Mouse (Mus musculus) frontal cortex, adult (tissue): ENCODE measurements around the gene Slc12a8.

Experiments used
- ATAC-seq: cut with Nextera tagmentation; 2 replicates; pipeline ENCODE4 v1.9.2; 2017; ENCODE audit warnings: mild to moderate bottlenecking, moderate library complexity, mixed read lengths; ENCODE audit not compliant: low TSS enrichment

The Slc12a8 gene

DNA sequence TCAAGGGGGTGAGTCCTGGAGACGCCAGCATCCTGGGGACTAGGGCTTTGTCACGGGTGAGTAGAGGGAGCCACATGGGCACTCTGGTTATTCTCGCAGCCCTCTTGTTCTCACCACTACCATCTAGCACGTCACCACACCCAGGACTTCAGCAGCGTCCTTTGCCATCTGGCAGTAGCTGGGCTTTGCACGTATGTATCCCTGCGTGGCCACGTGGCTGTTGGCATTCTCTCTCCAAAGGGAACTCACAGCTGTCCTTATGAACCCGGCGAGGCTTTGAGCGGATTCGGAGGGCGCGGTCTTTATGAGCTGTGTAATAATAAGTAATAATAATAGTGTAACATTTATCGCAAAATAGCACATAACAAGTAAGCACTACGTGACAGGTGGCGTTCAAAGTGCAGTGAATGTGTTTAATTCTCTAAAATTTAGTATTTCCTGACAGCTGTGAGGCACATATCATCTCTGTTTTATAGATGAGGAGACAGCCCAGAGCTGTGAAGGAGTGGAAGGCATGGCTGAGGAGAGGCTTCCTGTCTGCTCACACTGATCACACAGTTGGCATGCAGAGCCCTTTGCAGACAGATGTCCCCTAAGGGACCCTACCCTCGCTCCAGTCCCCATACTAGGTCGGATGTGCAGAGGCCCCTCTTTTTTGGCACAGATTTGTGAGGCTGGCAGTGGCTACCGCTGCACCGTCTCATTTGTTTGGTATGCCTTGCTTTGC is 20.5 kb downstream of the Slc12a8 start:
- ATAC-seq = no peak

DNA sequence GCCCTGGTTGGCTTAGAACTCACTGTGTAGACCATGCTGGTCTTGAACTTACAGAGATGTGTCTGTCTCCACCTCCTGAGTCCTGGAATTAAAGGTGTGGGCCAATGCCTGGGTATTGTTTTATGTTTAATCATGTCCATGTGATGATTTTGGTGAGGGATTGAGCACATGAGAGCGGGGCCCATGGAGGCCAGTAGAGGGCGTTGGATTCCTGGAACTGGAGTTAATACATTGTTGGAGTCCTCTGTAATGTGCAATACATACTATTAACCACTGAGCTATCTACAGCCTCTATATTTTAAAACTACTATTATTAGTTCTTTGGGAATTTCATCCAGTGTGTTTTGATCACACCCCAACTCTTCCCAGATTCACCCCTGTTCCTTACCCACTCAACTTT is 27.2 kb downstream of the Slc12a8 start:
- no peak for ATAC-seq

DNA sequence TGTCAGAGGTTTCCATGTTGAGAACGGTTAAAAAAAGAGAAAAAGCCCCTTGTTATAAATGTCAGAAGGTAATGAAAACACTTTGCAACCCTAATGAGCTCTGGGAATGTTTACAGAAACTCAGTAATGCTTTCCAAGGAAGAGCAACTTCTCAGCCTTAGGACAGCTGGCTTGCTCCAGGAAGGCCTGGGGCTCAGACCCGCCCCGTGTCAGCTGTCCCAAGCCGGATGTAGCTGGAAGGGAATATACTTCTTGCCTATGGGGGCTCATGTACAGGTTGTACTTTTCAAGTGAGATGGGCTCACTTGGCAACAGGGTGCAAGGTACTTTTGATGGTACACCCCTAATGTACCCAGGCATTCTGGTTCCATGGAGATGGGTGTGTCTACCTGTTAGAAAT is 28.4 kb downstream of the Slc12a8 start:
- no peak for ATAC-seq

DNA sequence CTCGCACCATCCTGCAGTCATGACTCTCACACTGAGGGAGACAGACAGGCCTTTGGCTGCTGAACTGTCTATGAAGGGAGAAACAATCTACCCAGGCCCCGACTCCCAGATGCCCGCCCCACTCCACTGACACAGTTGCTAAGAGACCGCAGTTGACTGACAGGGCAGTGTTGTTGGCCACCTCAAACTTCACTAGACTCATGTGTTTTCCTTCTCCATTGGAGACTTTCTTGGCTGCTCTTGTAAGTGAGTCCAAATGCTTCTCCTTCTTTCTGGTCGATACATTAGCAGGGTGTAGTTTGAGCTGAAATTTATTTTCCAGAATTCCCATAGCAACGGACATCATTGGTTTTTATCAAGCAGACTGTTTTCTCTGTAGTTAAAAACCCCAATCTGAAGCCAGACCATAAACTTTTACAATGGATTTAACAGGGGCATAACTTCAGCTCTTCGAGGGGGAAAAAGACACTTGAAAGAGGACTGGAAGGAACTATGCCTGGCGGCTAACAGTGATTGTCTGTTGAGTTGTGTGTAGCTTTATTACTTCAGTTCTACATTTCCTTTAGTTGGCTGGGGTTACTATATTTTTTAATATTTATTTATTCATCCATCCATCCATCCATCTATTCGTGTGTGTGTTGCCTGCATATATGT is 36.7 kb downstream of the Slc12a8 start:
- ATAC-seq = no peak

DNA sequence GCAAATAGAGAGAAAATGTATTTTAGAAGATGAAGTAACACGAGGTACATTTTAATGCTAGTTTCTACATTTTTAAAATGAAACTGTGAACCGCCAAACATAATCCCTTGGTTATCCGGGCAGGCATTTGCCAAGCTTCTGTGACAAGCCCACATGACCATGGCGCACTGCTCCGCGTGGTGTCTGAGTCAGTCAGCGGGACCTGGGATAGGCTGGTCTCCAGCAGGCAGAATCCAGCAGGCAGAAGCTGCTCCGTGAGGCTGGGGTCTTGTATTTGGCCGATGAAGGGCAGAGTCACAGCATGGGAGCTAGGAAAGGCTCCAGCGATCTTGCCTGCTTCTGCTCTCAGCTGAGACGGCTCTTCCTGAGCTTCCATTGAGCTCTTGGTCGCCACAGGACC is 41.0 kb downstream of the Slc12a8 start:
- ATAC-seq = no peak

DNA sequence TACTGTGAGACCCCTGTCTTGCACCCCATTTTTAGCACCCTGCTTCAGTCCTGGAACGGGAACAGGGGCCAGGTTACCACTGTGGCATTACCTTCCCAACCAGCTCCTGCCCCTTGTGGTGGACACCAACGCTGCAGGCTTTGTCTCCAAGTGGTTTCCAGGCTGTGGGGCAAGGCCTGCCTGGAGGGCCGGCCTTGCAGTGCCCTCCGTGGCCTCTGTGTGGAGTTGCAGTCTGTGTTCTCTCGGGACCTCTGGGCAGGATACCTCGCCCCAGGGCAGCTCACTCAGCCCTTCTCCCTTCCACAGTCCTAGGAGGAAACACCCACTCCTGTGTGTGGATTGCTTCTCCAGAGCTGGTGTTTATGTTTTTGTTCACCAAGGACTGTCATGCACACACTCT is 43.2 kb downstream of the Slc12a8 start:
- ATAC-seq = peak; percentile 83

DNA sequence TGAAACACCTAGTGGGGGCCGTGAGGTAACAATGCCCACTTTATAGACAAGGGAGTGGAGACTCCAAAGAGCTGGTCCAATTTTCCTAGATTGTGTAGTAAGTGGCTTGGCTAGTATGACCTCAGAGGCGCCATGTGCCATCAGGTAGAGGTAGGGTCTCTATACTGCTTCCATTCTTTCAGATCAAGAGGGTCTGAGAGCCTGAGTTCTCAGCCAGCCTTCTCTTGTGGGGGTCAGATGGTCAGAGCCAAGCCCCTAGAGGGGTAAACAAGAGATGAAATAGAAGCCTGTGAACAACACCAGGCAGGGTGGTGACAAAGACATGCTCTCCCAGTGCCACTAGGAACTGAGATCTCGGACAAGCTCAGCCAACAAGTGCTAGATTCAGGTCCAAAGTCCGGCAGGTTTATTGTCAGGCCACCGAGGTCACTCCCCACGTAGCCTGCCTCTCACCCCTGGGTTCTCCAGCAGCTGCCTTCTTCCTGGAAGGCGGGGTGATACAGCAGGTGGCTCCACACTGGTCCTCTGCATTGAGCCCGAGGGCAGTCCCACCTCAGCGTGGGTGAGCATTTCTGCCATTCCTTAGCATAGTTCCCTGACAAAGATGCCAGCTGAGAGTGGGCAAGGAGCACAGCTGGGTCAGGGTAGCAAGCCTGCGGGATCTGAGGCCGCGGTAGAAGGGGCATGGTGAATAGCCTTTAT is 44.3 kb downstream of the Slc12a8 start:
- no peak for ATAC-seq

DNA sequence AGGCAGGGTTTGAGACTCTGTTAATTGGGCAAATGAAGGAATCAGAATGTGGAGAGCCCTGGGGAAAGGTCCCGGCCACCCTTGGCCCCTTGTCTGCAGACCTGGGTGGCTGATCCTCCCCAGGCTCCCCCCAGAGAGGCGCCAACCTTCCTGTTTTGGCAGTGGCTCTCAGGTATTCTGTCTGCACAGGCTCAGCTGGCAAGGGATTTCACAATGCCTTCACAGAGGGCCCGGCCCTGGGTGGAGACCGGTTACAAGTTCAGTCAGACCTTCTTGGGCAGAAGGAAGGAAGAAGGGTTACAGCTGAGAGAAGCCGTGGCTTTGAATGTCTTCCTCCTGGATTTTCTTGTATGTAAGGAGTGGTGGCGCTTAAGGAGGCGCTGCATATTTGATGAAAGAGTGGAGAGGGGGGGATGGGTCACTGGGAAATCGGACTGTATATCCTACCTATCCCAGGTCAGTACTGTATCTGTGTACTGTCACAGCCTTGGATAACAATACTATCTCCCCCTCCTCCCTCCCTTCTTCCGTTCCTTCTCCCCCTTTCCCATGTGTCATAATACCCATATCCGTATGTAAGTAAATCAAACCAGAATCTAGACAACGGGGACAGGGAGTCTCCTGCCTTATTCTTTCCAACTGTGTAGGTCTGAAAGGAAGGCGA is 45.9 kb downstream of the Slc12a8 start:
- ATAC-seq = no peak

DNA sequence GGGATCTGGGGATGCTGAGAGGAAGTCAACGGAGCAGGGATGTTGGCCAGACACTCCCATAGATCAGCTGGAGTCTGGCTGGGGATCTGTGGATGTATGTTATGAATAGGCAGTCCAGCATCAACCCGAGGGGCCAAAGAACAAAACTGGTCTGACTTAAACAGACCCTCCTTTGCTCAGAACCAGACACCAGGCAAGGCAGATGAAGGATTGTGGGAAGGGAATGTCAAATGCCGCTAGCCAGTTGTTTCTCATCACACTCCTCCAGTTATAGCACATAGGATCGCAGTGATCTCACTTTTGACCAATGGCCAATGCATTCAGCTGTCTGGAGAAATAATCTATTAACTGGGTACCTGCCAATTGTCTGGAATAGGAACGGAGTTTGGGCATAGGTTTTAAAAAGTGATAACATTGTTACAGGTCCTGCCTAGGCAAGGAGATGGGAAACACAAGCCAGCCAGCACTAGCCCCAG is 46.4 kb downstream of the Slc12a8 start:
- ATAC-seq = no peak

DNA sequence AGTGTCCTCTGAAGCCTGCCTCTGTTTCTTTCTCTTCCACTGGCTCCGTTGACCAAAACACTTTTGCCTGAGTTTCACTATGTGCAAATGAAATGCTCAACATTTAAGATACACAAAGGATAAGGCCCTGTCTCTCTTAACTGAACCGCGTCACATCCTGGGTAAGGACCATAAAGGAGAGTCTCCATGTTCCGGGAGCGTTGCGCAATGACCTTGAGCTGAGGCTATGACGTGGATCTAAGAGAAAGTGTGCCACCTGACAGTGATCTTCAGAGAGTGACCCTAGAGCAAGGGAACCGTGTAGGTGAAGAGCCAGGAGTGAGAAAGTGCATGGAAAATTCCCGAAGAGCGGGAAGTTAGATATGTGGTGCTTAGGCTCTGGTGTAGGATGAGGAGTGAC is 49.3 kb downstream of the Slc12a8 start:
- no peak for ATAC-seq

DNA sequence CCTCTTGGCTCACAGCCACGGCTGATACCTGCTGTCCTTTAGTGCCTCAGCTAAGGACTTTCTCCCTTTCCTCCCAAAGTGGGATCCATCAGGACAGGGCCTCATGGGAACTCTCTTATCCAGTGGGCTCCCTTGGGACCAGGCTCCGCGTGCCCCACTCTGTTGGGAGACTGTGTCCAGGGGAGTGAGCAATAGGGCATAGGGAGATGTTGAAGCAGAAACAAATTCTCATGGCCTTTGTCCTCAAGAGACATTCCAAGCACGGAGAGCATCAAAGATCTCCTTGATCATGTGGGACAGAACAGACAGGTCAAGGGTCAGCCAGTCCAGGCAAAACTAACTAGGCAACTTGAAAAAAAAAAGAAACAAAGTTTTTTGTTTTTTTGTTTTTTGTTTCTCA is 50.6 kb downstream of the Slc12a8 start:
- ATAC-seq = no peak

DNA sequence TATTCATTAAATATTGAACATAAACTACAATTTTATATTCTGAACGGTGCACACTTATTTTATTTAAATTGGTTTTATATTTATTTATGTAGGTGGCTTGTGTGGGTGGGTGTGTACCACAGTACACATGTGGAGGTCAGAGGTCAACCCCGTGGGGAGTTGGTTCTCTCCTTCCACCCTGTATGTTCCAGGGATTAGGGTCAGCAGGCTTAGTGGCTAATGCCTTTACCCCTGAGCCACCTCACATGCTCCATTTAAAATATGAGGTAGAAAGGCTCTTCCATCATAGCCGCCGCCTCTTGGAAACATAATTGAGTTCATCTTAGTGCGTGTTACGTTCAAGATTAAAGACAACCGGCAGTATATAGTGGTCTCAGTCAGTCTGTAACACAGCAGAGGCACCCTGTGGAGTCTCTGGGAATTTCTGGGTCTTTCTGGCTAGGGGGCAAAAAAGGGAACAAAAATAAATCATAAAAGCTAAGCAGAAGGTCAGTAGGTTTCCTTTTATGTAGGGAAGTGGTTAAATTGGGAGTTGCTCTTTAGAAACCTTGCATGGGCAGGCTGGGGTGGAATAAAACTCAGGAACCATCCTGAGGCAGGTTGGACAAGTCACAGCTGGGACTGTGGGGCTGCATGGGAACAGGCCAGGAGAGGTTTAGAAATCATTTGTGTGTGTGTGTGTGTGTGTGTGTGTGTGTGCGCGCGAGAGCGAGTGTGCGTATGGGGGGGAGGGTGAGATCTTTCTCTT is 51.3 kb downstream of the Slc12a8 start:
- ATAC-seq = no peak

DNA sequence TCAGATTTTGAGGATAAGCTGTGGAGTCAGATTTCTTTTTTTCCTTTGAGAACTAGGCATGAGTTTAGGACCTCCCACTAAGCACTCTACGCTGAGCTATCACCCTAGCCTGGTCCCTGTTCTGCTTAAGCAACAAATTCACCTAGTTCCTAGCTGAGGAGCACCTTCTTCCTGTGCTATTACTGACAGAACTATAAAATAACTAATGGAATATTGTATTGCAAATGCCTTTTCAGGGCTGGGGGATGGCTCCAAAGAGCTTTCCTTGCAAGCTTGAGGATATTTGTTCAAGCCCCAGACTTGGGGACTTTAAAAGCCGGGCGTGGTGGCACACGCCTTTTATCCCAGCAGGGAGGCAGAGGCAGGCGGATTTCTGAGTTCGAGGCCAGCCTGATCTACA is 55.5 kb downstream of the Slc12a8 start:
- no peak for ATAC-seq

DNA sequence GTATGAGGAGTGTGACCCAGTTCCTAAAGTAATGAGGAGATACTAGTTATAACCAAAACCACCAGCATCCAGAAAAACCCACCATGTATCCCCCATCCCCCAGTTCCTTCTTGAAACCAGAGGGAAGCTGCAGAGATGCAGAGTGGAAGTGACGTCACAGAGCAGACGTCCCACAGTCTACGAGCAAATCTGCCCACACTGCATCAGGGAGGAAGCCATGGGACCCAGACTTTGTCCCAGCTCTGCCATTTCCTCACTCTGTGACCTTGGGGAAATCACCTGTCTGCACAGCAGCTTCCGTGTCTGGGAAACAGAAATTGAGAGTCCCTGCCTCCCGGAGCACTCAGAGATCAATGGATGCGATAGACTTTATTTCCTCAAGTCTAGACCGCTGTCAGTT is 56.6 kb downstream of the Slc12a8 start:
- no peak for ATAC-seq

DNA sequence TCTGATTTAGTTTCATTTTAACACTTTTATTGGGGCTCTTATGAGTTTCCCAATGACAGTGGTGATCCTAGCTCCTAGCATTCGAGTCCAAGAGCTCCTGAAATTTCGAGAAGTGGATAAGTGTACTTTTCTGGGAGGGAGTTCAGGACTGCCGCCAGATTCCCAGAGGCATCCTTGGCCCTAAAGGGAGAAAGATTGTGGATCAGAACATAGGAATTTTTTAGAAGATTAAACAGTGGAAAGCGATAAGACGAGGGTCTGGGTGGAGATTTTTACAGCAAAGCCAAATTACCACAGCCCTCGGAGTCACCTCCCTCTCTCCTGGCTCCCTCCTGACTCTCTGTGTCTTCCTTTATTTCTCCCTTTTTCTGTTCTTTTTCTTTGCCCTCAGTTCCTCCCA is 58.6 kb downstream of the Slc12a8 start:
- ATAC-seq = no peak

DNA sequence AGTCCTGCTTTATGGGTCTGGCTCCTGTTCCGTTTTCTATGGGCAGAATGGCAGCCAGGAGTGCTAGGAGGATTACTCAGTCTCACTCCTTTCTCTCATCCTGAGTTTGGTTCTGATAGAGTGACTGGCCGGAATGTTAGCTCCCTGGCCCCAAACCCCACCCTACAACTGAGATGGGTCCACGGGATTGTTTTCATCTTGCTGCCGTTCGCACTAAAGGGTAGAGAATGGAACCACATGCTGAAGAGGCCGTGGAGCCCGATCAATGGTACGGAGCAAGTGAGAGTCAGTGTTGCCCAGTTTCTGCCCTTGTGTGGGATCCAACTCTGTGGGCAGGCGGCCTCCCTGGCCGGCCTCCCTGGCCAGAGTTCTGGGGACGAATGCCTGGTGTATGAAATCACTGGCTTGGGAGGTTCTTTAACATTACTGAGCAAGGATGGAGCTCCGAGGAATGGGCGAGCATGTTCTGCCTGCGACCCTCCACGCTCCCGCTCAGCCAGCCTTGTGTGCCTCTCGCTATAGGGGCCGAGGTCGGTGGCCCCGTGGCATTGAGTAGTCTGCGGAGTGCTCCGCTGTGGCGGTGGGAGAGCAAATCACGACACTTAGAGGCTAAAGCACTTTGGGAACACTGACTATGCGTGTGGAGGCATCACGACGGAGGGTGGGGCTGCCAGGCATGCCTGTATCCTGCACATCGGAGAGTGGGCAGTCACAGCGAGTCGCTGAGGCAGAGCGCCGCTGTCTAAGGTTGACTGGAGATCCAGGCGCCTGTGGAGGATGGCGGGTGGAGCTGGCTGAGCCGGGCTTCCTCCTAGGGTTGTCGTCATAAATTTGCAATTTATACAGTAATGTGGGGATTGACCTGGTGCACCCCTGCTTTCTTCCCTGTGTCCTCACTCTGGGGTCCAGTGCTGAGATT is 59.4 kb downstream of the Slc12a8 start:
- no peak for ATAC-seq

DNA sequence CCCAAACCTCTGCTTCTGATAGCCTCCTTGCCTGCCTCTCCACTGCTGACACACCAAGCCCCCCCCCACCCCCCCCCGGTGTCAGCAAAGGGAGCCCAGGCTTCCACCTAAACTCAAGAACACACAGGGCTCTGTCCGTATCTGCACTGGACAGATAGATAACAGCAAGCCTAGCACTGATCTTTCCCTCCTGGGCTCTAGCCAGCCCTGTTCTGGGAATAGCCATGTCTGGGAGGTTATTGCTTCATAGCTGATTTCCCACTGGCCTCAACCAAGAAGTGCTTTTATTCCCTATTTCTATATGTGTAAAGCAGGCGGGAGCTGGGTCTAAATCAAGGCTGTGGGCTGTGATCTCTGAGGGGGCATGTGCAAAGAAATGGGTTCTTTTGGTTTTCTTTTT is 61.3 kb downstream of the Slc12a8 start:
- ATAC-seq = no peak

DNA sequence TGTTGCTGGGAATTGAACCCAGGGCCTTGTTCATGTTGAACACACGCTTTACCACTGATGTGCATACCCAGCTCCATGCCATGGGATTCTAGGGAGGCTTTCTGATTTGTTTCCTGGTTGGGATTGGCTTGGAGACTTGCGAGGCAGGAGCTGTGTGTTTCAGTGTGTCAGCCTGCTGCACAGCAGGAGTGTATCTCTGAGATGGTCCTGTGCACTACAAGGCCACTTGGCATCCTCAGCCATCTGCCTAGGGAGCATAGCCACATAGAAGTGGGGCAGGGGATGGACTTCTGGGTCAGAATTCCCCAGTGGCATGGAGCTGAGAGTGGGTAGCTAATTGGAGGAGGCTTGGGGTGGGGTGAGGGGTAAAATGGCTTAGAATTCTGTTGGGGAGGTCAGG is 63.2 kb downstream of the Slc12a8 start:
- no peak for ATAC-seq

DNA sequence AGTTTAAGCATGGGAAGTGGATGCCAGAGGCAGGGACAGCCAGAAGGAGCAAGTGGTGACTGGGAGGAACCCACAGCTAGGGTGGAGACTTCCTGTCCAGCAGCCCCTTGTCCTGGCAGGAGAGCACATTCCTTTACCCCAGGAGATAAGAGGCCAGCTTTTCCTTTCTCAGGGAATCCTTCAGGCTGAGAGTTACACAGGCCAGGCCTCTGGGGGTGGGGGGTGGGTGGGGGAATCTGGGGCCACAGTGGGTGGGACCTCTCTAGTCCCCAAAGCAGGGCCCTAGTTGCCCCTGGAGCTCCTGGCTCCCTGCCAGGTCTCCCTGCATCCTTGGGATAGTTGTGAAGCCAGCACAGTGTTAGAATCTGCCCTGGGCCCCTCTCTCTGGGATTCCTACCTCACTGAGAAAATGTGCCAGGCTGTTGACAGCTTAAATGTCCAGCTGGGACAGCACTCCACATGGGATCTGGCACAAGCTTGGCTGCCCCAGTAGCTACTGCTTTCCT is 63.7 kb downstream of the Slc12a8 start:
- ATAC-seq = no peak

DNA sequence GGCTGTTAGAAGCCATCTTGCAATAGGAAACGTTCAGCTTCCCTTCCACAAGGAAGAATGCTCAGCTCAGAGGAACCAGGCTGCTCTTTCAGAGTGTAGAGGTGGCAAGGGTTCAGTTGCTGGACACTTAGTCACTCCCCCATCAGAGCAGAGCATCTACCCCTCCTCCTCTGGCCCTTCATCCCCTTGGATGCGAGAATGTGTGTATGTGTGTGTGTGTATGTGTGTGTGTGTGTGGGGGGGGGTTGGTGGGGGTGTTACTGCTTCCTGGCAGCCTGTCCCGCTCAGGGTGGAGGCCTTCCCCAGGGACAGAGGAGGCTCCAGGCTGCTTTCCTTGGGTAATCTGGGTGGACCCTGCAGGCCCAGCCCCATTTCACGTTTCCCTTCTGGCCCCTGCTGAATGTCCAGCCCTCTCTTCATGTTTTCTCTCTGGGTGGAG is 64.6 kb downstream of the Slc12a8 start:
- ATAC-seq = no peak
